Mouse (Mus musculus) midbrain, postnatal 0 days (tissue): ENCODE measurements around the gene Otop2. TPM values are rescaled to one million over a fixed set of nuclear protein-coding genes. Genes with fewer than 3 reads are reported as not detected.

Experiments
- ATAC-seq: fragments of 200-750 bp; cut with Nextera tagmentation; 2 replicates; pipeline ENCODE4 v1.8.0; 2017; ENCODE audit warnings: moderate number of reproducible peaks, mild to moderate bottlenecking, moderate TSS enrichment, moderate library complexity; ENCODE audit not compliant: low FRiP score
- DNase-seq: peaks from one replicate; pipeline ENCODE4 v3.0.0-alpha.2; 2015; ENCODE audit warnings: low spot score
- H3K27ac ChIP-seq: fragments of 300-500 bp; sonication (generic); 2 replicates; pipeline ENCODE4 v1.5.1; 2014; ENCODE audit warnings: low read depth, mild to moderate bottlenecking, low read length, mixed read lengths
- H3K27me3 ChIP-seq: fragments of 300-500 bp; sonication (generic); 2 replicates; pipeline ENCODE4 v1.6.1; 2014; ENCODE audit warnings: low read length, control low read depth, mixed read lengths; ENCODE audit not compliant: insufficient read depth
- H3K36me3 ChIP-seq: fragments of 300-500 bp; sonication (generic); 2 replicates; pipeline ENCODE4 v1.6.1; 2014; ENCODE audit warnings: low read length, control low read depth, mixed read lengths; ENCODE audit not compliant: insufficient read depth
- H3K4me1 ChIP-seq: fragments of 300-500 bp; sonication (generic); 2 replicates; pipeline ENCODE4 v1.6.1; 2014; ENCODE audit warnings: mild to moderate bottlenecking, control low read depth, antibody characterized with exemption, low read length, mixed read lengths; ENCODE audit not compliant: insufficient read depth
- H3K4me2 ChIP-seq: fragments of 300-500 bp; sonication (generic); 2 replicates; pipeline ENCODE4 v1.6.1; 2014; ENCODE audit warnings: low read depth, mild to moderate bottlenecking, low read length, mixed read lengths; ENCODE audit not compliant: poor library complexity, severe bottlenecking
- H3K4me3 ChIP-seq: fragments of 300-500 bp; sonication (generic); 2 replicates; pipeline ENCODE4 v1.5.1; 2014; ENCODE audit warnings: low read depth, mild to moderate bottlenecking, low read length, moderate library complexity
- H3K9ac ChIP-seq: fragments of 300-500 bp; sonication (generic); replicated peaks from 2 replicates; pipeline ENCODE4 v1.6.1; 2014; ENCODE audit warnings: mild to moderate bottlenecking, low read length, moderate library complexity, mixed read lengths; ENCODE audit not compliant: poor library complexity, severe bottlenecking
- H3K9me3 ChIP-seq: fragments of 300-500 bp; sonication (generic); 2 replicates; pipeline ENCODE4 v1.6.1; 2016; ENCODE audit warnings: low read length, control low read depth
- CTCF ChIP-seq: IDR thresholded peaks from 2 replicates; pipeline ENCODE4 v1.5.1; 2016; ENCODE audit warnings: antibody characterized with exemption, mild to moderate bottlenecking
- whole genome bisulfite sequencing: fragments of 180-500 bp; shearing (Covaris S2); extraction: QIAGEN DNeasy Blood & Tissue Kit; methylation state at CpG from one replicate; pipeline ENCODE4 v1.1.7; 2014; 5-methylcytosine and 5-hydroxymethylcytosine counted together
- polyA plus RNA-seq: library from polyadenylated mRNA; unstranded; fragments of >200 nt; fragmentation: Nextera tagmentation; extraction: Ambion mirVana; gene quantifications from 2 replicates; pipeline ENCODE4 v1.2.1, GENCODE M21; 2015
- total RNA-seq: library from RNA; depleted of rRNA; stranded (reverse); fragments of >200 nt; gene quantifications from 2 replicates; pipeline ENCODE4 v1.2.3, GENCODE M21; 2014

Gene Otop2
- total and polyA plus RNA-seq, 2 experiments from 2014 or later: 0.05 to 0.15 TPM

GRCm38 (mm10) chr11:115290314-115290713, 16.6 kb upstream of the Otop2 start:
- Histone ChIP-seq H3K9ac (no peak overlapping the region), H3K36me3 (no peaks in the 10 kb centered on the region), H3K27me3 (no peaks in the 10 kb centered on the region), H3K4me2 (no peak overlapping the region), H3K4me3 (no peak overlapping the region), H3K27ac (no peak overlapping the region), H3K4me1 (no peaks in the 10 kb centered on the region), H3K9me3 (no peaks in the 10 kb centered on the region)
- WGBS: 89% methylated on average over 1 of the region's 1 CpGs
- no peak for DNase-seq
- TF ChIP-seq CTCF: no peak
- no peak for ATAC-seq

- Histone ChIP-seq H3K36me3 (no peaks in the 10 kb centered on the region), H3K4me3 (no peak overlapping the region), H3K27ac (no peak overlapping the region), H3K4me2 (no peak overlapping the region), H3K4me1 (no peaks in the 10 kb centered on the region), H3K9ac (no peak overlapping the region), H3K9me3 (no peaks in the 10 kb centered on the region), H3K27me3 (no peaks in the 10 kb centered on the region)
- no peak for ATAC-seq
- 84% methylated on average over 6 of the region's 6 CpGs for WGBS
- no peak for DNase-seq
- no peak for TF ChIP-seq CTCF
Observed at GRCm38 (mm10) chr11:115290919-115291318, 16.0 kb upstream of the Otop2 start.

GRCm38 (mm10) chr11:115291503-115291902, 15.5 kb upstream of the Otop2 start:
- DNase-seq (no peak), ATAC-seq (no peak)
- no peak overlapping the region for H3K4me2 ChIP-seq
- WGBS: 78% methylated on average over 10 of the region's 10 CpGs
- H3K27ac ChIP-seq: no peak overlapping the region
- no peak overlapping the region for H3K4me3 ChIP-seq
- H3K4me1 ChIP-seq: no peaks in the 10 kb centered on the region
- no peak for TF ChIP-seq CTCF
- H3K36me3 ChIP-seq: no peaks in the 10 kb centered on the region
- no peaks in the 10 kb centered on the region for H3K27me3 ChIP-seq
- H3K9ac ChIP-seq: no peak overlapping the region
- H3K9me3 ChIP-seq: no peaks in the 10 kb centered on the region

GRCm38 (mm10) chr11:115292631-115293375, 14.2 kb upstream of the Otop2 start:
- no peak for TF ChIP-seq CTCF
- Histone ChIP-seq H3K4me1 (no peaks in the 10 kb centered on the region), H3K36me3 (no peaks in the 10 kb centered on the region), H3K9me3 (no peaks in the 10 kb centered on the region), H3K27ac (no peak overlapping the region), H3K27me3 (no peaks in the 10 kb centered on the region), H3K9ac (no peak overlapping the region), H3K4me3 (no peak overlapping the region), H3K4me2 (no peak overlapping the region)
- WGBS: 68% methylated on average over 14 of the region's 14 CpGs
- ATAC-seq (no peak), DNase-seq (no peak)

- Histone ChIP-seq H3K9ac (no peak overlapping the region), H3K4me3 (no peak overlapping the region), H3K4me2 (no peak overlapping the region), H3K9me3 (no peaks in the 10 kb centered on the region), H3K27me3 (no peaks in the 10 kb centered on the region), H3K36me3 (no peaks in the 10 kb centered on the region), H3K27ac (no peak overlapping the region), H3K4me1 (no peaks in the 10 kb centered on the region)
- no peak for ATAC-seq
- no peak for DNase-seq
- no peak for TF ChIP-seq CTCF
- WGBS: 91% methylated on average over 11 of the region's 11 CpGs
Observed at GRCm38 (mm10) chr11:115295939-115296338, 11.0 kb upstream of the Otop2 start.

GRCm38 (mm10) chr11:115296471-115297210, 10.3 kb upstream of the Otop2 start:
- Histone ChIP-seq H3K4me3 (peak overlapping the region; percentile 54), H3K27ac (peak overlapping the region; percentile 57; the same call in 1 of the 2 replicates), H3K27me3 (no peaks in the 10 kb centered on the region), H3K36me3 (no peaks in the 10 kb centered on the region), H3K9me3 (no peaks in the 10 kb centered on the region), H3K9ac (peak overlapping the region; percentile 70), H3K4me2 (peak overlapping the region; percentile 87), H3K4me1 (no peaks in the 10 kb centered on the region)
- ATAC-seq (peak; percentile 24; the same call in 1 of the 2 replicates), DNase-seq (no peak)
- TF ChIP-seq CTCF: no peak
- WGBS: 50% methylated on average over 21 of the region's 21 CpGs
